Mouse (Mus musculus): ENCODE measurements around the gene Ppid. TPM values are rescaled to one million over a fixed set of nuclear protein-coding genes. Genes with fewer than 3 reads are reported as not detected.
A peak's percentile ranks its signal among the peaks of the same experiment; 100 is the strongest.
"Not testable (repeated sequence)": the region's sequence is repeated elsewhere in the genome, so short reads cannot be mapped to it uniquely, and the experiment has no call there.

Gene Ppid
- polyA plus RNA-seq, 1 experiment from 2014 or later: 37.9 TPM

DNA sequence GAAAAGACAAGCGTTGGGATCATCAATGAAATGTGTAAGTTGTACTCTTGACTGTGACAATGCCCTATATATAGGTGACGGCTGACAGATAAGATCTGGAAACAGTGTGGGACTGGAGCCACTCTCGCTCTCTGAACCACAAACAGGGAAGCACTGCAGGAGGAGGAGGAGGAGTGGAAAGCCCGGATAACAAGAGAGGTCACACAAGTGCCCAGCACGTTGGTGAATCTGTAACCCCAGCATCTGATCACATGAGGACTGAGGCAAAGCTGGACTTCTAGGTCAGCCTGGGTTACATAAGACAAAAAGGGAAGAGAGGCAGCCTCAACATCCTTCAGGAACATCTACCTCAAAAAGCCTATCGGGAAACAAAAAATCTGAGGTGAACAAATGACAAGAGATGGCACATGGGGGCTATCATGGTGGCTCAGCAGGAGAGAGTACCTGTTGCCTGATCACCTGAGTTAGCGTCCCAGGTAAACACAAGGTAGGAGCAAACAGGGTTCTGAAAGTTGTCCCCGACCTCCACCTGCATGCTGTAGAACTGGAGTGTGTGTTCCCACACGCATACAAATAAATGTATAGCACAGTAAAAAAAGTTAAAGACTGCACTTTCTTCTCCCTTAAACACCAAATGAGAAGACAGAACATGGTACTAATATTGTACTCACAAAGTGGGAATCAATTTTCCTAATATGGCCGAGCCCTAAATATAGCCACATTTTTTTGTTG is 26.1 kb upstream of the Ppid start:
- Histone ChIP-seq H3K27ac (peak overlapping the region; percentile 99), H3K79me2 (ENCODE audit: inconsistent target) (peaks cover 87% of the 10 kb centered on the region), H3K36me3 (ENCODE audit: inconsistent target) (no peaks in the 10 kb centered on the region; the same call in 1 of the 2 replicates), H3K4me3 (ENCODE audit: inconsistent target) (peak overlapping the region; percentile 100)
- WGBS (ENCODE audit: missing documents): 61% methylated on average over 10 of the region's 10 CpGs

DNA sequence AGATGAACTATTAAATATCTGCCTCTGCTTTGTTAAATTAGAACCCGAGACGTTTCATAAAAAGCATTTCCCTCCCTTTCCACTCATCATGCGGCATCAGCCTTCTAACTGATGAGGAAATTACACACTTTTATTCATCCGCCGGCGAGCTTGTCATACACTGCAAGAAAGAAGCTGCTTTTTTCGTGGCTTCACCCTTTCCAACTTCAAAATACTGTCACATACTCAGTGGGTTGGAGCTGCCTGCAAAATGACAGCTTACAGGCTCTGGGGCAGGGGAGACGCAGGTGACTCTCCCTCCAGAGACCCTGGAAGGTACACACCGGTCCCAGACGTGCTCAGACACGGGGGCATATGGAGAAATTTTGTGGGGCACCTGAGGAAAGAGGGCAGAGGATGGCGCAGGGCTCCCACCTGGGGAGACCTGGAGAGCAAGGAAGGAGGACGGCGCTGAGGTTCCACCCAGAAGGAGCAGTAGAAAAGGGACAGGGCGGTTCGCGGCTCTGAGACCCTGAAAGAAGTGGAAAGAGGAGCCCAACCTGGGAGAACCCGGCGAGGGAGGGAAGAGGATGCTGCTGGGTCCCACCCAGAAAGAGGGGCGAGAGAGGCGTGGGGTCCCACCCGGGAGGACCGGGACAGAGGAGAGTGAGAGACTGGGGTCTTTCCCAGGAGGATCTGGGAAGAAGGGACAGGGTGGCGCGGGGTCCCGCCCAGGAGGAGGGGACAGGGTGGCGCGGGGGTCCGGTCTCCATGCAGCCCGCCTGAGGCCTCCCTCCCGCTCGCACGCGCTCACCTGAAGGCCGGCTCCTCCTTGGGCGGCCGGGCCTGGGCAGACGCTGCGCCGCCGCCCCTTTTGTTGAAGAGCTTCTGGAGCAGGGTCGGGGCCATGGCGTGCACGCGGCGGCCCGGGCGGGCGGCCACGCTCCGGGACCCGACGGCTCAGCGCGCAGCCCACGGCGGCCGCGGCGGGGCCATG is 24.1 kb upstream of the Ppid start:
- peak overlapping the region; percentile 100 for H3K4me3 ChIP-seq (ENCODE audit: inconsistent target)
- peaks cover 85% of the 10 kb centered on the region for H3K79me2 ChIP-seq (ENCODE audit: inconsistent target)
- peak overlapping the region; percentile 99 for H3K27ac ChIP-seq
- H3K36me3 ChIP-seq (ENCODE audit: inconsistent target): no peaks in the 10 kb centered on the region; the same call in 1 of the 2 replicates
- WGBS (ENCODE audit: missing documents): 5% methylated on average over 53 of the region's 60 CpGs

DNA sequence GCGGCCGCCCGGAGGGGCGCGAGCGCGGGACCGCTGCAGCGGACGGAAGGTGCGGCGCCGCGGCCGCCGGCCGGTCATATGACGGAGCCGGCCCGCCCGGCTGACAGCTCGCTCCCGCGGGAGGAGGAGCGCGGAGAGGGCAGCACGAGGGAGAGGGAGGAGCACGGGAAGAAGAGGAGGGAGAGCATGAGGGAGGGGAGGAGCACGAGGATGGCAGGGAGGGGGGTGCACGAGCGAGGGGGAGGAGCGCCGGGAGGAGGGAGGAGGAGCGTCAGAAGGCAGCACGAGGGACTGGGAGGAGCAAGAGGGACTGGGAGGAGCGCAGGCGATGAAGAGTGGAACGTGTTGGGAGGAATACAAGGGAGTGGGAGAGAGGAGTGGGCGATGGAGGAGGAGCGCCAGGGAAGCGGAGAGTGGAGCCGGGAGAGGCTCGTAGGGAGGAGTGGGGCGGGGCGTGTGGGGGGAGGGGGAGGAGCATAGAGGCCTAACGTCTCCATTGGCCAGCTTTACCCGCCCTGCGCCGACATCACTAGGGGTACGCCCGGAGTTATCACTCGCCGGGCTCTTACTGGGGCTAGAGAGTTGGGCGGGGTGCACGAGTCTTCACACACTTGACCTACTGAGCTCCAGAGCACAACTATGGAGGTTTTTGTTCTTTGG is 23.3 kb upstream of the Ppid start, which contains the start of gene Fnip2:
Gene Fnip2, minus strand, starts transcription at position 94 of the 660 bp plus-strand sequence.
- WGBS (ENCODE audit: missing documents): 0% methylated on average over 28 of the region's 55 CpGs
- no peaks in the 10 kb centered on the region; the same call in 1 of the 2 replicates for H3K36me3 ChIP-seq (ENCODE audit: inconsistent target)
- H3K4me3 ChIP-seq (ENCODE audit: inconsistent target): peak within 1 kb of the TSS; percentile 100
- H3K27ac ChIP-seq: peak within 1 kb of the TSS; percentile 99
- H3K79me2 ChIP-seq (ENCODE audit: inconsistent target): peaks cover 79% of the 10 kb centered on the region

DNA sequence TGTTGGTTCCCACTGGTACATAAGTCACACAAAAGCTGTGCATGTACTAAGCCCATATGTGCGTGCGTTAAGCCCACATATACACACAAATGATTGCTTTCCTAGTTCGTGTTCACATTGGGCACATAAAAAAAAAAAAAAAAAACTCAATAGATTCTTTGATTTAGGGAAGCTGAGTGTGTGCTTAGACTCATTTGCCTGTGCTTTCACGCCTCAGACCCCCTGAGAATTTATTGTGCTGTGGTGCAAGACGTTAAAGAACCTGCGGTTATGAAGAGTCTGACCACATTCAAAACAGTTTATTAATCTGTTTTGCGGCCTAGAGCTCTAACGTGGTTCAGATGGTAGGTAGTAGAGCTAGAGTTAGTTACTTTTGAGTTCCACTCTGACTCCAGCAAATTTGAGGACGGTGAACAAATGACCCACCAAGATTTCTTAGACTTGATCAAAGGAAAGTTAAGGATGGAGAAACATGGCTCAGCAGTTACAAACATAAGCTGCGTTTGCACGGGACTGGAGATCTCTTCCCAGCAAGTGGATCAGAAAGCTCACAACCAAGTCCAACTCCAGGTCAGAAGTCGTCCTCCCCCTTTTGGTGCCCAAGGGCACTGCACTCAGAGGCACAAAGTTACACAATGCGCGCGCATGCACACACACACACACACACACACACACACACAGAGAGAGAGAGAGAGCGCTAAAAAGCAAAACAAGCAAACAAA is 22.4 kb upstream of the Ppid start:
- Histone ChIP-seq H3K27ac (peak overlapping the region; percentile 75), H3K79me2 (ENCODE audit: inconsistent target) (peaks cover 69% of the 10 kb centered on the region), H3K4me3 (ENCODE audit: inconsistent target) (no peak overlapping the region), H3K36me3 (ENCODE audit: inconsistent target) (no peaks in the 10 kb centered on the region; the same call in 1 of the 2 replicates)
- 61% methylated on average over 11 of the region's 16 CpGs for WGBS (ENCODE audit: missing documents)

DNA sequence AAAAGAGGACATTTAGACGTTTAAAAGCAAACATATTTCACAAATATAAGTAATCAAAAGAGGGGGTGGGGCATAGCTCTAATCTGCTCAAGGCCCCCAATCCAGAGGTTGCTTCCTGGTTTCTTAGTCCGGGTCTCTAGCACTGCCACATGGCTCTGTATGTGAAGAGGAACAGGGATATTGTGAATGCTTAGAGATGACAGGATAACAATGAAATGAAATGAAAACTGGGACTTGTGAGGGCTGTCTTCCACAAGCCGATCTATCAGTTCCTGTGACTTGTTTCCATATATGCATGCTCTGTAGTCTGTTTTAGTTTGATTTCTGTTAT is 21.8 kb upstream of the Ppid start:
- Histone ChIP-seq H3K36me3 (ENCODE audit: inconsistent target) (no peaks in the 10 kb centered on the region; the same call in 1 of the 2 replicates), H3K27ac (peak overlapping the region; percentile 75), H3K4me3 (ENCODE audit: inconsistent target) (no peak overlapping the region), H3K79me2 (ENCODE audit: inconsistent target) (peaks cover 64% of the 10 kb centered on the region)
- WGBS (ENCODE audit: missing documents): 80% methylated on average over 3 of the region's 3 CpGs

DNA sequence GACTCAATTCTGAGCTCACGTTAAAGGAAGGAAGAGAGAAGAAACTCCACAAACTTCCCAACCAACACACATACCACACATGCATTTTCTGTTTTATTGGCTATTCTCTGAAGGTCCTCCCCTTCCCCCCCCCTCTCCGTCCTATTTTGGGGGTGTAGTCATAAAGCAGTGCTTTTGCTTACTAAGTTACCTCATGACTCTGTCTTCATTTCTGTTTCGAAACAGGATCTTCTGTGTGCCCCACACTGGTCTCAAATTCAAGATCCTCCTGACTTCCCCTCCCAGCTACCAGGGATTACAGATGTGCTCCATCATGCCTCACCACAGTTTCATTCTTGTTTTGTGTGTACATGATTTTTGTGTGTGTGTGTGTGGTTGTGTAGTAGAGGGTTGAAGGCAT is 18.7 kb upstream of the Ppid start:
- H3K79me2 ChIP-seq (ENCODE audit: inconsistent target): peaks cover 34% of the 10 kb centered on the region
- H3K36me3 ChIP-seq (ENCODE audit: inconsistent target): no peaks in the 10 kb centered on the region
- WGBS (ENCODE audit: missing documents): 0% methylated on average over 2 of the region's 3 CpGs
- H3K27ac ChIP-seq: peak overlapping the region; percentile 95
- peak overlapping the region; percentile 43 for H3K4me3 ChIP-seq (ENCODE audit: inconsistent target)

DNA sequence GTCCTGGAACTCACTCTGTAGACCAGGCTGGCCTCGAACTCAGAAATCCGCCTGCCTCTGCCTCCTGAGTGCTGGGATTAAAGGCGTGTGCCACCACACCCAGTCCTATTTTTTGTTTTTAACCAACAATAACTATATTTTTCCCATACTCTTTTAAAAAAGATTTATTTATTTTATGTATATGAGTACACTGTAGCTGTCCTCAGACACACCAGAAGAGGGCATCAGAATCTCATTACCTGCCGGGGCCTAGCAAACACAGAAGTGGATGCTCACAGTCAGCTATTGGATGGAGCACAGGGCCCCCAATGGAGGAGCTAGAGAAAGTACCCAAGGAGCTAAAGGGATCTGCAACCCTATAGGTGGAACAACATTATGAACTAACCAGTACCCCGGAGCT is 17.8 kb upstream of the Ppid start:
- not testable (repeated sequence) for H3K4me3 ChIP-seq (ENCODE audit: inconsistent target); H3K36me3 ChIP-seq (ENCODE audit: inconsistent target)
- H3K27ac ChIP-seq: peak overlapping the region; percentile 95
- H3K79me2 ChIP-seq (ENCODE audit: inconsistent target): peaks cover 34% of the 10 kb centered on the region
- no CpG with 5 or more reads among the region's 5 CpGs for WGBS (ENCODE audit: missing documents)

DNA sequence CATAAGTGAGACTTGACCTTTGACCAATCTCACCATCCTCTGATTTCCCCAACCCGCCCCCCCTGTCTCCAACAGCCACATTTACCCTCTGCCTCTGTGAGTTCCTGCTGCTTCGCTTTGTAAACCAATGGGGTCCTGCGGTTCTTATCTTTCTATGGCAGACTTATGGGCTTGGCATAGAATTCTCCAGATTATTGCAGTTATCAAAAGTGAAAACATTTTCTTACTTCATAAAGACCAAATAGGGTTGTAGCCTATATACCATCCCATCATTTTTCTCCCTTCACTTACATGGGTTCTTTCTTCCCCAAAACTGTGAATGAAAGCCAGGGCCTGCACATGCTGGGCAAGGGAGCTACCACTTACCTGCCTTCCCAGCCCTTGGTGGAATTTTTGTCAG is 16.8 kb upstream of the Ppid start:
- Histone ChIP-seq H3K4me3 (ENCODE audit: inconsistent target) (no peak overlapping the region), H3K79me2 (ENCODE audit: inconsistent target) (peaks cover 26% of the 10 kb centered on the region), H3K27ac (no peak overlapping the region), H3K36me3 (ENCODE audit: inconsistent target) (no peaks in the 10 kb centered on the region)
- WGBS (ENCODE audit: missing documents): 100% methylated on average over 1 of the region's 3 CpGs

DNA sequence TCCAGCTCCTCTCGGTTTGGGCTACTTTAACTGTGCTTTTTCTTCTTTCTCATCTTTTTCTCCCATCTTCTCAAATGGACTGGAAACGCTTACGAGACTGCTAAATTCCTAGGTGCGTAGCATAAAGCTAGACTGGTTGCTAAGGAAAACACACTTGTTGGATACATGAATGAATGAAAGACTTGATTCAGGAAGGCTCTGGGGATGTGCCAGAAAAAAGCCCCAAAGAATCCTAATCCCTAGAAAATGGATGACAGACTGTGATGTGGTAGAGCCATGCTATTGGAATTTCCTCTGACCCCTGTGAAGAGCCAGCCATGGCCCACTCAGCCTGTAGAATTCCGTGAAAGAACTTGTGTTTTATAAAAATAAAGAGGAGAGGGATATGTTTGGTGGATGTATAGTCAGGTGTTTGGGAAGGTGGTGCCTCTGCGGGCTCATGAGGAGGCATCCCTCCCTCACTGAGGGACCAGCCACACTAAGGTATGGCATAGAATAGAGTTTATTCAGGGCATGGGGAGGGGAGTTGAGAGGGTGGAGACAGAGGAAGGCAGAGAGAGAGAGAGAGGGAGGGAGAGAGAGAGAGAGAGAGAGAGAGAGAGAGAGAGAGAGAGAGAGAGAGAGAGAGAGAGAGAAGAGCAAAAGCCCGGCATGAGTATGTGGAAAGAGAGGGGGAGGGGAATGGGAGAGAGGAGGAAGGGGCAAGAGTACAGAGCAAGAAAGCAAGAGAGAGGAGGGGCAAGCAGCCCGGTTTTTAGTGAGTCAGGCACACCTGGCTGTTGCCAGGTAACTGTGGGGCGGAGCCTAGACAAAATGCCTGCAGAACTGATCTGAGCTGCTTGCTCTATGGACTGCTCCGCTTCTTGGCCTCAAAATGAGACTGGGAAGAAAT is 15.3 kb upstream of the Ppid start:
- H3K27ac ChIP-seq: no peak overlapping the region
- peaks cover 14% of the 10 kb centered on the region for H3K79me2 ChIP-seq (ENCODE audit: inconsistent target)
- H3K36me3 ChIP-seq (ENCODE audit: inconsistent target): no peaks in the 10 kb centered on the region
- H3K4me3 ChIP-seq (ENCODE audit: inconsistent target): no peak overlapping the region
- 88% methylated on average over 8 of the region's 10 CpGs for WGBS (ENCODE audit: missing documents)

DNA sequence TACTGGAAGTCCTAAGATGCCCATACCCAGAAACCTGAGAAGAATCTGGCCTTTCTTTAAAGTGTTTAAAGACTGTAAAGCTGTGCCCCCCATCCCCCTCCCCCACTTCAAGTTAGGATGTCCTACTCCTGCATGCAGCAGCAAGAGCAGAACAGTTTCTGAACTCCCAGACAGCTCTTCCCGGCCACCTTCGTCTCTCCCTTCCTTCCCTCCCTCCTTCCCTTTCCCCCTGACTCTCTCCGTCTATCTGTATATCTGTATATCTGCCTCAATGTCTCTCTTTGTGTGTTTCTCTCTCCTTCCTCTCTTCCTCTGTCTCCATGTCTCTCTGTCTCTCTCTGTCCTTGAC is 14.7 kb upstream of the Ppid start:
- Histone ChIP-seq H3K36me3 (ENCODE audit: inconsistent target) (no peaks in the 10 kb centered on the region), H3K4me3 (ENCODE audit: inconsistent target) (no peak overlapping the region), H3K79me2 (ENCODE audit: inconsistent target) (peaks cover 8% of the 10 kb centered on the region), H3K27ac (no peak overlapping the region)
- 59% methylated on average over 3 of the region's 3 CpGs for WGBS (ENCODE audit: missing documents)

DNA sequence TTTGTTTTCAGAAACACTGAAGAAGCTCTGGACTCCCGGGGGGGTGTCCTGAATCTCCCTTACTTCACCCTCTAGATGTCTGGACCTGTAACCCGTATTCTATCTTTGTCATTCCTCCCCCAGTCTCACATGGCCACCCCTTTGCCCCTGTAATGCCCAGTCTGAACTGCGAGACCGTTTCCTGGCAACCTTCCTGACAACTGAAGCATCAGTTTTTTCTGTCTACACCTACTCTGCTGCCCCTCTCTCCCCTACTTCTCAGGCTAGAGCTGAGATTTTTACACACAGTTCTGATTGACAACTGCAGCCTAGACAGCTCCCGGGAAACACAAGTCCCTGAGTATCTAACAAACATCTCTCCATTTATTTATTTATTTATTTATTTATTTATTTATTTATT is 14.3 kb upstream of the Ppid start:
- no peak overlapping the region for H3K27ac ChIP-seq
- 77% methylated on average over 2 of the region's 5 CpGs for WGBS (ENCODE audit: missing documents)
- no peaks in the 10 kb centered on the region for H3K36me3 ChIP-seq (ENCODE audit: inconsistent target)
- peaks cover 4% of the 10 kb centered on the region for H3K79me2 ChIP-seq (ENCODE audit: inconsistent target)
- no peak overlapping the region for H3K4me3 ChIP-seq (ENCODE audit: inconsistent target)

DNA sequence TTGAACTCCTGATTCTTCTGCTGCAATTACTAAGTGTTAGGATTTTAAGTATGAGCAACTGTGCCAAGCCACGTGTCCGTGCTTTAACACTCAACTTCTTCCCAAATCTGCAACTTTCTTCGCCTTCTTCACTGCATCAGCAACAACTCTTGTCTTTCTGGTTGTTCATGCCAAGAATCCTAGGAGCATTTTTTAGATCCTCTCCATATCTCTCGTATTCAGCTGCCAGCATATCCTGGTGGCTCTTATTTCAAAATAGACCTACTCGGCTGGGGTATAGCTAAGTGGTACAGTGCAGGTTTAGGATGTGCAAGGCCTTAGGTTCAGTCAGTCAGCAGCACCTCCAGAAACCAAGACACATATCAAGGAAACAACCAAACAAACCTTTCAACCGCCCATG is 13.5 kb upstream of the Ppid start:
- 100% methylated on average over 6 of the region's 6 CpGs for whole genome bisulfite sequencing (ENCODE audit: missing documents)
- no peaks in the 10 kb centered on the region for H3K79me2 ChIP-seq (ENCODE audit: inconsistent target)
- no peaks in the 10 kb centered on the region for H3K36me3 ChIP-seq (ENCODE audit: inconsistent target)
- H3K4me3 ChIP-seq (ENCODE audit: inconsistent target): no peak overlapping the region
- H3K27ac ChIP-seq: no peak overlapping the region

DNA sequence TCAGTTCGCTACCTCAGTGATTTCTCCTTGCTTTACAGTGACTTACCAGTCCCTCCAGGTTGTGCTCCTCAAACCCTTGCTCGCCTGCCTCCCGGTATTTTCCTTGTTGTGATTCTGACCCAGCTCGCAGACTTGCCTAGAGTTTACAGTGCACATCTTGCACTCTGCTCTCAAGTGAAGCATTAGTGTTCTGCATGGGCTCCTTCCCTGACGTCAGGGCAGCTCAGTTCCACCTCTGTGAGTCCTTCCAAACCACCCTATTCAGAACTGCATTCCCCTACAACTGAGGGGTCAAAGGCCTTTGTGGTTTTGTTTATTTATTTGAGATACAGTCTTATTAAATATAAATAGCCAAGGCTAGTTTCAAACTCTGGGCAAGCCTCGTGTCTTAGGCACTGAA is 13.0 kb upstream of the Ppid start:
- H3K79me2 ChIP-seq (ENCODE audit: inconsistent target): no peaks in the 10 kb centered on the region
- no peak overlapping the region for H3K4me3 ChIP-seq (ENCODE audit: inconsistent target)
- no peak overlapping the region for H3K27ac ChIP-seq
- 95% methylated on average over 6 of the region's 6 CpGs for WGBS (ENCODE audit: missing documents)
- H3K36me3 ChIP-seq (ENCODE audit: inconsistent target): no peaks in the 10 kb centered on the region

All from macrophage (primary cell).